Mouse (Mus musculus) lung, postnatal 0 days (tissue): ENCODE measurements around the gene Cd5l. TPM values are rescaled to one million over a fixed set of nuclear protein-coding genes. Genes with fewer than 3 reads are reported as not detected.

Experiments
- ATAC-seq: fragments of 200-750 bp; cut with Nextera tagmentation; 2 replicates; pipeline ENCODE4 v1.8.0; 2017; ENCODE audit warnings: moderate library complexity
- DNase-seq: peaks from one replicate; pipeline ENCODE4 v3.0.0-alpha.2; 2016; ENCODE audit warnings: low spot score
- H3K27ac ChIP-seq: fragments of 300-500 bp; sonication (generic); 2 replicates; pipeline ENCODE4 v1.5.1; 2014; ENCODE audit warnings: antibody characterized with exemption, mild to moderate bottlenecking, low read length, mixed read lengths
- H3K27me3 ChIP-seq: fragments of 300-500 bp; sonication (generic); replicated peaks from 2 replicates; pipeline ENCODE4 v1.6.1; 2014; ENCODE audit warnings: low read length, mixed read lengths; ENCODE audit not compliant: insufficient read depth
- H3K36me3 ChIP-seq: fragments of 300-500 bp; sonication (generic); 2 replicates; pipeline ENCODE4 v1.6.1; 2014; ENCODE audit warnings: low read length, mixed read lengths; ENCODE audit not compliant: insufficient read depth
- H3K4me1 ChIP-seq: fragments of 300-500 bp; sonication (generic); 2 replicates; pipeline ENCODE4 v1.6.1; 2014; ENCODE audit warnings: antibody characterized with exemption, low read depth, low read length, mixed read lengths; ENCODE audit not compliant: insufficient read depth
- H3K4me2 ChIP-seq: fragments of 300-500 bp; sonication (generic); replicated peaks from 2 replicates; pipeline ENCODE4 v1.6.1; 2014; ENCODE audit warnings: low read depth, mild to moderate bottlenecking, low read length, moderate library complexity, mixed read lengths
- H3K4me3 ChIP-seq: fragments of 300-500 bp; sonication (generic); 2 replicates; pipeline ENCODE4 v1.5.1; 2014; ENCODE audit warnings: low read depth, low read length
- H3K9ac ChIP-seq: fragments of 300-500 bp; sonication (generic); replicated peaks from 2 replicates; pipeline ENCODE4 v1.6.1; 2014; ENCODE audit warnings: low read depth, mild to moderate bottlenecking
- H3K9me3 ChIP-seq: fragments of 300-500 bp; sonication (generic); 2 replicates; pipeline ENCODE4 v1.6.1; 2016; ENCODE audit warnings: low read length, mixed read lengths
- CTCF ChIP-seq: IDR thresholded peaks from 2 replicates; pipeline ENCODE4 v1.5.1; 2016; ENCODE audit warnings: antibody characterized with exemption, mild to moderate bottlenecking
- EP300 ChIP-seq: IDR thresholded peaks from 2 replicates; pipeline ENCODE4 v1.6.1; 2016; ENCODE audit warnings: antibody characterized with exemption, mild to moderate bottlenecking, control low read depth
- WGBS: fragments of 180-500 bp; shearing (Covaris S2); extraction: QIAGEN DNeasy Blood & Tissue Kit; methylation state at CpG from one replicate; pipeline ENCODE4 v1.1.7; 2014; 5-methylcytosine and 5-hydroxymethylcytosine counted together
- polyA plus RNA-seq: library from polyadenylated mRNA; unstranded; fragments of >200 nt; fragmentation: Nextera tagmentation; extraction: Ambion mirVana; gene quantifications from 2 replicates; pipeline ENCODE4 v1.2.1, GENCODE M21; 2015

The Cd5l gene
- polyA plus RNA-seq, 1 experiment from 2014 or later, result 0.25 TPM

- H3K27ac ChIP-seq, result no peak overlapping the region
- DNase-seq (no peak), ATAC-seq (no peak)
- no peaks in the 10 kb centered on the region for H3K36me3 ChIP-seq
- no peaks in the 10 kb centered on the region for H3K27me3 ChIP-seq
- H3K4me3 ChIP-seq, result no peak overlapping the region
- TF ChIP-seq CTCF (no peak), EP300 (no peak)
- H3K9ac ChIP-seq, result no peak overlapping the region
- no peak overlapping the region for H3K4me2 ChIP-seq
- H3K9me3 ChIP-seq, result no peaks in the 10 kb centered on the region
- WGBS, result 74% methylated on average over 4 of the region's 4 CpGs
- H3K4me1 ChIP-seq, result no peaks in the 10 kb centered on the region
Measured at GRCm38 (mm10) chr3:87398809-87399208, 41.1 kb downstream of the Cd5l start.

- WGBS, result 75% methylated on average over 4 of the region's 4 CpGs
- Histone ChIP-seq H3K36me3 (no peaks in the 10 kb centered on the region), H3K9me3 (no peaks in the 10 kb centered on the region), H3K9ac (no peak overlapping the region), H3K4me1 (no peaks in the 10 kb centered on the region), H3K27ac (no peak overlapping the region), H3K4me3 (no peak overlapping the region), H3K27me3 (no peaks in the 10 kb centered on the region), H3K4me2 (no peak overlapping the region)
- ATAC-seq (no peak), DNase-seq (no peak)
- no peak for TF ChIP-seq CTCF
- no peak for TF ChIP-seq EP300
Measured at GRCm38 (mm10) chr3:87399906-87400305, 42.2 kb downstream of the Cd5l start.

GRCm38 (mm10) chr3:87401321-87401720 is 43.6 kb downstream of the Cd5l start:
- no peak overlapping the region for H3K27ac ChIP-seq
- H3K4me2 ChIP-seq, result no peak overlapping the region
- H3K4me1 ChIP-seq, result no peaks in the 10 kb centered on the region
- no peaks in the 10 kb centered on the region for H3K27me3 ChIP-seq
- no peaks in the 10 kb centered on the region for H3K9me3 ChIP-seq
- 37% methylated on average over 5 of the region's 5 CpGs for WGBS
- H3K36me3 ChIP-seq, result no peaks in the 10 kb centered on the region
- no peak overlapping the region for H3K9ac ChIP-seq
- DNase-seq, result no peak
- TF ChIP-seq EP300, result no peak
- TF ChIP-seq CTCF, result no peak
- ATAC-seq, result 0 out of 2 replicates have a peak, but pooled peaks have one; percentile 23
- H3K4me3 ChIP-seq, result no peak overlapping the region

- 12% methylated on average over 4 of the region's 4 CpGs for WGBS
- no peaks in the 10 kb centered on the region for H3K36me3 ChIP-seq
- peak; percentile 68 for DNase-seq
- H3K9ac ChIP-seq, result no peak overlapping the region
- no peak overlapping the region for H3K4me2 ChIP-seq
- ATAC-seq, result peak; percentile 44; the same call in 1 of the 2 replicates
- no peaks in the 10 kb centered on the region for H3K9me3 ChIP-seq
- no peaks in the 10 kb centered on the region for H3K27me3 ChIP-seq
- no peak overlapping the region for H3K4me3 ChIP-seq
- TF ChIP-seq CTCF (peak; percentile 52), EP300 (no peak)
- no peak overlapping the region for H3K27ac ChIP-seq
- H3K4me1 ChIP-seq, result no peaks in the 10 kb centered on the region
Measured at GRCm38 (mm10) chr3:87408171-87408570, 50.5 kb downstream of the Cd5l start.

GRCm38 (mm10) chr3:87409196-87409935 is 51.7 kb downstream of the Cd5l start:
- Histone ChIP-seq H3K9ac (no peak overlapping the region), H3K27ac (no peak overlapping the region), H3K4me1 (no peaks in the 10 kb centered on the region), H3K27me3 (no peaks in the 10 kb centered on the region), H3K4me2 (no peak overlapping the region), H3K9me3 (no peaks in the 10 kb centered on the region), H3K4me3 (no peak overlapping the region), H3K36me3 (no peaks in the 10 kb centered on the region)
- no peak for DNase-seq
- TF ChIP-seq EP300 (no peak), CTCF (no peak)
- WGBS, result 86% methylated on average over 4 of the region's 4 CpGs
- no peak for ATAC-seq

GRCm38 (mm10) chr3:87410605-87411004 is 52.9 kb downstream of the Cd5l start:
- Histone ChIP-seq H3K27ac (no peak overlapping the region), H3K4me3 (no peak overlapping the region), H3K9ac (no peak overlapping the region), H3K27me3 (no peaks in the 10 kb centered on the region), H3K4me2 (no peak overlapping the region), H3K9me3 (no peaks in the 10 kb centered on the region), H3K36me3 (no peaks in the 10 kb centered on the region), H3K4me1 (no peaks in the 10 kb centered on the region)
- DNase-seq (no peak), ATAC-seq (no peak)
- WGBS, result 79% methylated on average over 6 of the region's 6 CpGs
- TF ChIP-seq EP300, result no peak
- no peak for TF ChIP-seq CTCF
